Mouse (Mus musculus): ENCODE measurements around the gene 2900026A02Rik. TPM values are rescaled to one million over a fixed set of nuclear protein-coding genes. Genes with fewer than 3 reads are reported as not detected.

Gene 2900026A02Rik
- polyA plus RNA-seq, 1 experiment, result 29.0 TPM

GRCm38 (mm10) chr5:113155133-113155532, 65.9 kb downstream of the 2900026A02Rik start:
- peaks cover 22% of the 10 kb centered on the region for H3K4me1 ChIP-seq (ENCODE audit: control insufficient read depth, insufficient read depth, low read length)
- no peak overlapping the region for H3K27ac ChIP-seq (ENCODE audit: insufficient read depth, low read length)
- no peak for TF ChIP-seq POLR2A (IDR thresholded peaks at IDR 0.05; ENCODE audit: low read depth, low read length)
- peak; percentile 77 for TF ChIP-seq CTCF (IDR thresholded peaks at IDR 0.05; ENCODE audit: borderline replicate concordance, insufficient read depth, low read length)
- no peak overlapping the region for H3K4me3 ChIP-seq (ENCODE audit: insufficient read depth, low read length)

GRCm38 (mm10) chr5:113154441-113154840, 66.6 kb downstream of the 2900026A02Rik start:
- Histone ChIP-seq H3K4me3 (ENCODE audit: insufficient read depth, low read length) (no peak overlapping the region), H3K27ac (ENCODE audit: insufficient read depth, low read length) (no peak overlapping the region), H3K4me1 (ENCODE audit: control insufficient read depth, insufficient read depth, low read length) (peaks cover 22% of the 10 kb centered on the region)
- no peak for TF ChIP-seq POLR2A (IDR thresholded peaks at IDR 0.05; ENCODE audit: low read depth, low read length)
- no peak for TF ChIP-seq CTCF (IDR thresholded peaks at IDR 0.05; ENCODE audit: borderline replicate concordance, insufficient read depth, low read length)

GRCm38 (mm10) chr5:113153508-113153830, 67.6 kb downstream of the 2900026A02Rik start:
- TF ChIP-seq POLR2A (IDR thresholded peaks at IDR 0.05; ENCODE audit: low read depth, low read length) (no peak), CTCF (IDR thresholded peaks at IDR 0.05; ENCODE audit: borderline replicate concordance, insufficient read depth, low read length) (no peak)
- Histone ChIP-seq H3K27ac (ENCODE audit: insufficient read depth, low read length) (no peak overlapping the region), H3K4me3 (ENCODE audit: insufficient read depth, low read length) (no peak overlapping the region), H3K4me1 (ENCODE audit: control insufficient read depth, insufficient read depth, low read length) (peaks cover 20% of the 10 kb centered on the region)

- H3K27ac ChIP-seq (ENCODE audit: insufficient read depth, low read length), result no peak overlapping the region
- TF ChIP-seq POLR2A (IDR thresholded peaks at IDR 0.05; ENCODE audit: low read depth, low read length) (no peak), CTCF (IDR thresholded peaks at IDR 0.05; ENCODE audit: borderline replicate concordance, insufficient read depth, low read length) (no peak)
- peaks cover 14% of the 10 kb centered on the region for H3K4me1 ChIP-seq (ENCODE audit: control insufficient read depth, insufficient read depth, low read length)
- no peak overlapping the region for H3K4me3 ChIP-seq (ENCODE audit: insufficient read depth, low read length)
These were observed 68.2 kb downstream of the 2900026A02Rik start for GRCm38 (mm10) chr5:113152663-113153507.

GRCm38 (mm10) chr5:113151554-113152103, 69.4 kb downstream of the 2900026A02Rik start:
- Histone ChIP-seq H3K4me1 (ENCODE audit: control insufficient read depth, insufficient read depth, low read length) (peaks cover 9% of the 10 kb centered on the region), H3K4me3 (ENCODE audit: insufficient read depth, low read length) (no peak overlapping the region), H3K27ac (ENCODE audit: insufficient read depth, low read length) (no peak overlapping the region)
- TF ChIP-seq CTCF (IDR thresholded peaks at IDR 0.05; ENCODE audit: borderline replicate concordance, insufficient read depth, low read length) (no peak), POLR2A (IDR thresholded peaks at IDR 0.05; ENCODE audit: low read depth, low read length) (no peak)

GRCm38 (mm10) chr5:113150871-113151553, 70.0 kb downstream of the 2900026A02Rik start:
- Histone ChIP-seq H3K4me1 (ENCODE audit: control insufficient read depth, insufficient read depth, low read length) (peaks cover 5% of the 10 kb centered on the region; the same call in 1 of the 2 replicates), H3K27ac (ENCODE audit: insufficient read depth, low read length) (no peak overlapping the region), H3K4me3 (ENCODE audit: insufficient read depth, low read length) (no peak overlapping the region)
- TF ChIP-seq POLR2A (IDR thresholded peaks at IDR 0.05; ENCODE audit: low read depth, low read length) (no peak), CTCF (IDR thresholded peaks at IDR 0.05; ENCODE audit: borderline replicate concordance, insufficient read depth, low read length) (no peak)

GRCm38 (mm10) chr5:113149052-113149451, 72.0 kb downstream of the 2900026A02Rik start:
- Histone ChIP-seq H3K27ac (ENCODE audit: insufficient read depth, low read length) (no peak overlapping the region), H3K4me3 (ENCODE audit: insufficient read depth, low read length) (no peak overlapping the region), H3K4me1 (ENCODE audit: control insufficient read depth, insufficient read depth, low read length) (peaks cover 2% of the 10 kb centered on the region; the same call in 1 of the 2 replicates)
- TF ChIP-seq CTCF (IDR thresholded peaks at IDR 0.05; ENCODE audit: borderline replicate concordance, insufficient read depth, low read length) (no peak), POLR2A (IDR thresholded peaks at IDR 0.05; ENCODE audit: low read depth, low read length) (no peak)

- no peak for TF ChIP-seq CTCF (IDR thresholded peaks at IDR 0.05; ENCODE audit: borderline replicate concordance, insufficient read depth, low read length)
- no peak for TF ChIP-seq POLR2A (IDR thresholded peaks at IDR 0.05; ENCODE audit: low read depth, low read length)
- Histone ChIP-seq H3K4me1 (ENCODE audit: control insufficient read depth, insufficient read depth, low read length) (peaks cover 1% of the 10 kb centered on the region; the same call in 1 of the 2 replicates), H3K4me3 (ENCODE audit: insufficient read depth, low read length) (no peak overlapping the region), H3K27ac (ENCODE audit: insufficient read depth, low read length) (no peak overlapping the region)
These were observed 73.0 kb downstream of the 2900026A02Rik start for GRCm38 (mm10) chr5:113147994-113148471.

- TF ChIP-seq POLR2A (IDR thresholded peaks at IDR 0.05; ENCODE audit: low read depth, low read length), result no peak
- TF ChIP-seq CTCF (IDR thresholded peaks at IDR 0.05; ENCODE audit: borderline replicate concordance, insufficient read depth, low read length), result no peak
- no peak overlapping the region for H3K4me3 ChIP-seq (ENCODE audit: insufficient read depth, low read length)
- no peak overlapping the region for H3K27ac ChIP-seq (ENCODE audit: insufficient read depth, low read length)
- H3K4me1 ChIP-seq (ENCODE audit: control insufficient read depth, insufficient read depth, low read length), result peaks cover 3% of the 10 kb centered on the region; the same call in 1 of the 2 replicates
These were observed 74.4 kb downstream of the 2900026A02Rik start for GRCm38 (mm10) chr5:113146656-113147055.
